Mouse (Mus musculus): ENCODE results near the gene Reln.

The Reln gene

DNA sequence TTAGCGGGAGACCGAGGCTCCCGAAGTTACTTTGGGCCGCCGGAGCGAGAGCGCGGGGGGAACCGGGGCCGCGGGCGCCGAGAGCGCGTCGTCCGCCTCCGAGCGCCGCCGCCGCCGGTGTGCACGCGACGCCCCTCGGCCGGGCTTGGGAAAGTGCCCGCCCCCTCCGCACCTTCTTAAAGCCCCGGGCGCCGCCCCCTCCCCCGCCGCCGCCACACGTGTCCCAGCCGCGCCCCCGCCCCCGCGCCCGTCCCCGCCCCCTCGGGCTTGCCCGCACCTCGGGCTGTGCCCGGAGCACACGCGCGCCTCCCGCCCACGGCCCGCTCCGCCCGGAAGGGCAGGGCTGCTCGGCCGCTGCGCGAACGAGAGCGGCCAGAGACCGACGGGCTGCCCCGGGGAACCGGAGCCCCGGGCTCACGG lies at the start of gene Reln:
Gene Reln, minus strand, starts transcription at position 147 of the 420 bp plus-strand sequence.
- in situ Hi-C loops (cut with MseI, MboI), result no loop called here

DNA sequence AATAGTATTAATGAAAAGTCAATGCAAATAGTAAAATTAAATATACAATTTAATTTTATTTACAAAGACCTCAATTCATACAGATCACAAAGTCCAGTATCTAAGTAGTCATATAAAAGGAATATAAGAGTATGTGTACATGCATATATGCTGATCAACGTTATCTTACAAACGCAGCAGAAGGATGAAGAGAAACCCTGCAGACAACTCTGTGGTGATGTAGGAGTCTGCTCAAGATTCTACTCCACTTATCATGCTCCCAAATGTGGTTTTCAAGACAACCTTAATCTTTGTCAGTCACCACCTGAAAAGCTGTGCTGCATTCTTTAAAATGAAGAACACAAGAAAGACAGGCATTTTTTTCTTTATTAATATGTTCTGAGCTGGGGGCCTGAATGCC lies 44.0 kb upstream of the Reln start:
- in situ Hi-C loops (cut with MseI, MboI), result no loop called here

DNA sequence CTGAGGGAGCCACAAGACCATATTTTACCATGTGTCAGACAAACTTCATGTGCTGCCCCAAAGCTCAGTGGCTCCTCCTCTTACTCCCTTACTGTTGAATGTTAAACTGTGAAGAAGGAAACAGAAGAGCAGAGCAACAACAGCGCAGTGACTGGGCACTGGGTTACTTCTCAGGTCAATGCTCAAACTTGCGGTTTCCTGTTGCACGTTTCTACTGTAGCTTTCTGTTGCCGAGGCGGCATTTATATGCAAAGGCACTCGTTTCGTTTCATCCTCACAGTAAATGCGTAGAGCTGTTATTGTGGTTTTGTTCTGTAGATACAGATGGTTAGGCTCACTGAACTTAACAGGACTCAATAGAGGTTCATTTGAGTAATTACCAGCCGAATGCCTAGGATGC lies 16.0 kb upstream of the Reln start:
- in situ Hi-C loops (cut with MseI, MboI), result no loop called here

DNA sequence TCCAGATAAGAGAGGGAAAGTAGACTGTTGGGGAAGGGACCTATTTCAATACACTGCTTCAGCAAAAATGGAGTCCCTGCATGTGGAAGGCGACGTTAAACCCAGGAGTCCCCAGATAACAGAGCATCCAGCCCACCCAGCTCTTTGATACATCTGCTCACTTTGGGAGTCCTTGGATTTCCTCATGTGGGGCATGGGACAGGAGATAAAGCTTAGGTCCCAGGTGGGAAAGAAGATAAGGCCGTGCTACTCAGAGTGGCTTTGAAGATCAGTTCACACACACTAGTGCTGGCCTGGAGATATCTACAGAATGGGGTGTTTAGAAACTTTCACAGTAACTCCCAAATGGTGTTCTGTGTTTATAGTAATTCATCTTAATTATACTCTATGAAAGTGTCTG lies 3.9 kb upstream of the Reln start:
- in situ Hi-C loops (cut with MseI, MboI), result no loop called here

DNA sequence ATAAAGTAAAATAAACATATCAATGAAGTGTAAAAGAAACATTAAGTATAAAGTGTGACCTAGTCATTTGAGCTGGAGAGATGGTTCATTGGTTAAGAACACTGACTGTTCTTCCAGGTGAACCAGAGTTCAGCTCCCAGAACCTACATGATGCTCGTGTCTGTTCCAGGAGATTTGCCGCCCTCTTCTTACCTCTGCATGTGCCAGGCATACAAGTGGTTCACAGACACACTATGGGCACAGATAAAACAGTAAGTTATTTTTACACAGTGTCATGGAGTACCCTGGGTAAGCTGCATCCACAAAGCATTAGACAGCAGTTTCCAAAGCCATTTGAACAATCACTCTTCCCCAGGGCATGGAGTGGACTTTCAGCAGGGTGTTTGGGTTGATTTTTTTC lies 3.2 kb upstream of the Reln start:
- in situ Hi-C loops (cut with MseI, MboI), result no loop called here

DNA sequence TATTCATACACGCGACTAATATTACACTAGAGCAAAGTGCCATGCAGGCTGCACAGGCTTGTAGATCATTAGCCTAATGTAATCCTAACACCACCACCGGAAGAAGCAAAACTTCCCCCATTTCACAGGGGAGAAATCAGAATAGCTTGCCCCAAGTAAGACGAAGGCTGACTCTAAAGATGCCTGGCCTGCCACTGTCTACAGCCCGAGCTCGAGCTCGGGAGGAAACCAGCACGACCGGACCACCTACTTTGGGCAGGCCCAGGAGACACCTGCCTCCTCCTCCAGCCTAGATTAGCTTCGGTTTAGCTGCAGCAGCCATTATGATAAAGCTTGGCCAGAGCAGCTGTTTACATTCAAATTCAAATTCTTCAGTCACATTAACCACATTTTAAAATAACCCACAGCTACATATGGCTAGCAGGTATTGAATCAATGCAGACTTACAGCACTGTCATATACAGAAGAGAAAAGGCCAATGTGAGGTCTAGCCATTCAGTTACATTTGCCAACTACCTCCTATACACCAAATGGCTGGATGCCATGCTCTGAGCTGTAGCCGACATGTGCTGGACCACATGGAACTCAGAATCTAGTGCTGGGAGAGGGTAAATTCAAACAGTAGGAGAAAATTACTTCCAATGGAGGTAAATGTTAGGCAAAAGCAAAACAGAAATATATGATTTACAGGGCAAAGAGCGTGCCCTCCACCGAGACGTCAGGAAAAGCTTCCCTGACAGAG lies 1.6 kb upstream of the Reln start:
- in situ Hi-C loops (cut with MseI, MboI), result no loop called here

DNA sequence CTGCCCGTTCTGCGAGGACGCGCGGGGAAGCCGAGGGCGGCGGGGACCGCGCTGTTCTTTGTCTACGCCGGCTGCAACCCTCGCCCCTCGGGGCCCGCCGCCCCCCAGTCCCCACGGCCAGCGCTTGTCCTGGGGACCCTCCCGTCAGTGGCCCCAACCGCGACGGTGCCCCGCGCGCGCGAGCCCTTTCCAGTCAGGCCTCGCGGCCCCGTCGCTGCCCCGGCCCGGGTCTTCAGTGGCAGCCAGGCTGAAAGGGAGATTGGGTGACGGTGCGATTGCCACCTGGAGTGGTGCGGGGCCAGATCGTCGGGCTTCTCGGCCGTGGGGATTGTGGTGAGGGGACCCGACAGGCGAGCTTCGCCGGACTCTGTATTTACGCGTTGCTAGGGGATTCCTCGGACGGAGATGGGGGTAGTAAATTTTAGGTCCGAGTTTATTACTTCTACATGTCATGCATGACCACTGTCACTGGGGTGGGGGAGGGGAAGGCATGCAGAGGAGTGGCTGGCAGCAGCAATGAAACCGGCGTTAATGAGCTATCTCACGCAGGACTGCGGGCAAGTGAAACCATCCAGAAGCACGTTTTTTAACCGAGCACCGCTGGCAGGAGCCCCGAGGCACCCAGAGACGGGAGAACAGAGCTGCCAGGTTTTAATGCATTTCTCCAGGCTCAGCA lies 612 bp upstream of the Reln start:
- in situ Hi-C loops (cut with MseI, MboI), result no loop called here

DNA sequence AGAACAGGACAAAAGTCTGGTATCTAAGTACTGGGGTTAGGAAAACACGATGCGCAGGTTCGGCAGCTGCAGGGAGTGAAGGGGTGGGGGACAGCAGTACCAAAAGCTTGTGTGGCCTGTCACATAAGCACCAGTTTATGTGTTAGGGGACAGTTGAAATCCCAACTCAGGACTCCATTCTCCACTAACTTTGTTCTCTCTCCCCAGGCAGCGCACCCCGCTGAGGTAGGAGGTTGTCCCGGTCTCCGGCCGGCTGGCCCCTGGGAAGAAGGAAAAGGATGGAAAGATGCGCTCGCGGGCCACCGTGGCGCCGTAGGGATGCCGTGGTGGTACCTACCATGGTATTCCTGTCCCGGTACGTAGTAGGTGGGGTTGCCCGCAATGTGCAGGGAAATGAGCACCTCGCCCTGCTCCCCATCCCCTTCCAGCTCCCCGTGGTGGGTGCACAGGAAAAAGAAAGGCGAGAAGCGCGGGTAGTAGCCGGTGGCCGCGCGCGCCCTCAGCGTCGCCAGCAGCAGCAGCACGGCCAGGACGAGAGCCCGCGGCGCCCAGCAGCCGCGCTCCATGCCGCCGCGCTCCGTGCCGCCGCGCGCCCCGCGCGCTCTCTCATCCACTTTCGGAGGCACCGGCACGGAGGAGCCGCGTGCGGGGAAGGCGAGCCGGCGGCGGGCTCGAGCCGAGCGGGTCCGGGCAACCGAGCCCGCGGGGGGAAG lies 503 bp downstream of the Reln start:
- in situ Hi-C loops (cut with MseI, MboI), result no loop called here

DNA sequence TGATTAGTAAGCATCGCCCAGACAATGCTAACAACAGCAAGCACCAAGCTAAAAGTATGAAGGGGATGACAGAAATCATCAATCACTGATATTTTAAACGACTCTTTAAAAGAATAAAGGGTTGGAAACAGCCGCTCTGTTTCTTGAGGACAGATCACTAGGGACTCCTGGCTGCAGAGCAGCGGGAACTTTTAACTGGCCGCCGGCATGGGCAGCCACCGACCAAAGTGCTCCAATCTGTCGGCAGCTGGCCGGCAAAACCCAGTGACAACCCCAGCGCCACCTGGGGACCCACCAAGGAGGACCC lies 1.0 kb downstream of the Reln start:
- in situ Hi-C loops (cut with MseI, MboI), result no loop called here

DNA sequence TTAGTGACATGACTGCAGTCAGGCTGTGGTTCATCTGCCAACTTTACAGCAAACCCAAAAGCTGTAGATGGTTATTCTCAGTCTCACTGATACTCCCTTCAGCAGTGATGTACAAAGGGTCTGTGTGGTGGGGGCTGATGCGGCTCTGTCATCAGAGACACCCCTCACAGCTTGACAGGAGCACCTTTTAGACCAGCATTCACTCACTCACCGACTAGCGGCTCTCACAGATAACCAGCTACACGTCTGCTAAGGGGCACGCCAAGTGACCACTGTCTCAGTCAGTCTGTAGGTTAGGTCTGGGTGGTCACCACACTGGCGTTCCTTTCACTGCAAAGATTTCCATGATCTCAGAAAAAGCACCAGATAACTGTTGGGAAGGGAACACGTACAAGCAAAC lies 2.0 kb downstream of the Reln start:
- in situ Hi-C loops (cut with MseI, MboI), result no loop called here

DNA sequence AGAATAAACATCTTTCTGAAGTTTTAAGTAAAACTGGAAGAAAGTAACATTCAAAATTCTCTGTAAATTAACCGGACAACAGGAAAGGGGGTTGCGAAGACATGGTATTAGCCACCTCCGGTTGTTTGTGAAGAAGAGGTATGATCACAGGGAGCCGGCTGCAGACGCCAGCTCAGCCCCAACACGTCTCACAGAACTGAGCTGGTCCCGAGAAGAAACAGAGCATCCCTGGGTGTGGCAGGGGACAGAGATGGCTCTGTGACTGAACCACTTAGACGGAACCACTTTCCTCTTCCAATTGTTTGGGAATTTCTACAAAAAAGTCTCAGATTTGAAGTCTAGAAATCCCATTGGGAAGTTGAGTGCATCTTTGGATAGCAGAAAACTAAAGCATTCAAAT lies 3.5 kb downstream of the Reln start:
- in situ Hi-C loops (cut with MseI, MboI), result no loop called here

DNA sequence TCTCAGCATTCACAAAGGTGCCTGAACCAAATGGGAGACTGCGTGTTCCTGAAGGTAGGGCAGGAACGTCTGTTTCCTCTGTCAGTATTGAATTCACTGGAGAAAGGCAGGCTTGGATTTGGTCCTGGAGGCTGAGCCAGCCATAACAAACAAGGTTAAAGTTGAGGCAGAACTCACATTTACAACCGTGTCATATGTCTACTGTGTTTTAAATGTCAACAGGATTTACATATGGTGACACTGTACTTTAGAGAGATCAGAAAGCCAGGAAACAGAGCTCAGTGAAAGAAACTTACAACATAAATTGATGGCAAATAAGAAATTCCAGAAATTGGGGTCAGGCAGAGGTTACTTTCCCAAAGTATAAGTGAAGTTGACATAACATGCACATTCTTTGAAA lies 9.1 kb downstream of the Reln start:
- in situ Hi-C loops (cut with MseI, MboI), result no loop called here

DNA sequence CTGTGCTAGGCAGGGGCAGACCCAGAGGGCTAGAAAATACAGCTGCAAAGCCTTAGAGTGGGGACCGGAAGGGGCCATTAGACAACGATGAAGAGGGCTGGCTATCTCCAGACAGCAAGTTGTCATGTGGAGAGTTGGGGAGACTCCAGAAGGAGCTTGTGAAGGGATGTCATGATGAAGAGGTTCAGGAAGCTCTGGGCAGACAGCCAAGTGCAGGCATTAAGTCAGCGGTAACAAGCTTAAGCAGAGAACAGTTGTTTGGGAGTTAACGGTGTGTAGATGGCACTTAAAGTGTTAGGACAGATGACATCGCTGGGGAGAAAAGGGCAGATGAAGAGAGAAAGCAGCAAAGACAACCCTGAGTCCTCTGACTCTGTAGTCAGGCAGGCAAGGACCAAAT lies 13.7 kb downstream of the Reln start:
- in situ Hi-C loops (cut with MseI, MboI), result no loop called here

DNA sequence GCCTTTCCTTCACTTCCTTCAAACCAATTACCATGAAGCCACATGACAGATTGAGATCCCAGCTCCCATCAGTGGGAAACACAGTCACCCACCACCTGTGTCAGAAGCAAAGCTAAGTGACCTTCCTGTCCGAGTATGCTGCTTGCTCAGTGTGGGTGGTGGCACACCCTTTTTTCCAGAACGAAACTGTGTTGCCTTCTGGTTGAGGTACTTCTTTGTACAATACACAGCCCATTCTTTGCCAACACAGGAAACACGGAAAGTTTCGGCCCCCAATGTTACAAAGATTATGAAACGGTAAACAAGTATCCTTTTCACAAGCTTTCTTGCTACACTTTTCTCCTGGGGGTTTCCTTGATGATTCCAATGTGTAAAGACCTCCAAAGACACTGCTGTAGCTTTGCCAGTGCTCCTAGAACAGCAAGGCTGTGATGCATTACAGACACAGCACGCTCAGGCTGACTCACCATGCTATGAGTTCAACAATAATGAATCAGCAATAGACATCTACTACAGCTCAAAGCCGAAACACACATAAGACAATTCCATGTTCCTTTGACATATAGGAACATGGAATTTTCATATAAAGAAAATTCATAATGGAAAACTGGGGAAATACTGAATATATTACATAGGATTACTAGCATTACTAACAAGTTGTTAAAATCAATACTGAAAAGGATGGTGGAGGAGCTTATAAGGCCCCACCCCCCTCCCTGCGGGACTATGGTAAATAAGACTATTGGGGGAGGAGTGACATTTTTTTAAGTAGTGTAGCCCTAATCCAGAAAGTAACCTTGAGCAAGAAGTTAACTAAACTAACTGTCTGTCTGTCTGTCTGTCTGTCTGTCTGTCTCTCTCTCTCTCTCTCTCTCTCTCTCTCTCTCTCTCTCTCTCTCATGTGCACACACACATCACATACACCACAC lies 15.8 kb downstream of the Reln start:
- in situ Hi-C loops (cut with MseI, MboI), result loop anchor here in 1 of 2 experiments (10.0 kb wide), 1 partner anchor 344 kb away; no protein-coding TSS in a partner anchor

DNA sequence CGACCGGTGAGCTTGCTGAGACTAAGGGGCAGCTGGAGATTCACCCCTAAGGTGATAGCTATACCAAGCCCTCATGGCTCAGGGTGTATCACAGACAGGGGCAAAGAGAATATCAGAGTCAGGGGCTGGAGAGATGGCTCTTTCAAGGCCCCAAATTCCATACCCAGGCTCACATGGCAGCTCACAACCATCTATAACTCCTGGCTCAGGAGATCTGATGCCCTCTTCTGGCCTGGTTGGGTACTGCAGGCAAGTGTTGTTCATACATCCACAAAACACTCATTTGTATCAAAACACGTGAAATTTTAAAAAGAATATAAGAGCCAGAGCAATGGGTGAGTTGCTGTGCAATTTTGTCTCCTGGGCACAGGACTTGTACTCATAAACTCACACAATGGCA lies 17.3 kb downstream of the Reln start:
- in situ Hi-C loops (cut with MseI, MboI), result loop anchor here in 1 of 2 experiments (10.0 kb wide), 1 partner anchor 342 kb away; no protein-coding TSS in a partner anchor

DNA sequence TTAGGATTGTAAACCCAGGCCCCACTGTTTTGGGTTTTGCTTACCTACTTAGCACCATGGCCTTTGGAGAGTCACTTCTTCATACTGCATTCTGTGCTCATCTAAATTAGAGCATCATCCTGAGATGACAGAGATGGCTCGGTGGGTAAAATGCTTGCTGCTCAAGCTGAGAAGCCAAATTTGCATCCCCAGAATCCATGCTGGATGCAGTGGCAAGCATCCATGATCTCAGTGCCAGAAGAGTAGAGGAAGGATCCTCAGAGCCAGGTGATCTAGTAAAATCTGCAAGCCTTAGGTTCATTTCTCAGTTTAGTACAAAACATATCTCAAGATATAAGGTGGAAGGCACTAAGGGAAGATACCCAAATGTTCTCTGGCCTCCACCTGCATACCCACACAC lies 20.7 kb downstream of the Reln start:
- in situ Hi-C loops (cut with MseI, MboI), result loop anchor here in 1 of 2 experiments (10.0 kb wide), 1 partner anchor 339 kb away; no protein-coding TSS in a partner anchor

DNA sequence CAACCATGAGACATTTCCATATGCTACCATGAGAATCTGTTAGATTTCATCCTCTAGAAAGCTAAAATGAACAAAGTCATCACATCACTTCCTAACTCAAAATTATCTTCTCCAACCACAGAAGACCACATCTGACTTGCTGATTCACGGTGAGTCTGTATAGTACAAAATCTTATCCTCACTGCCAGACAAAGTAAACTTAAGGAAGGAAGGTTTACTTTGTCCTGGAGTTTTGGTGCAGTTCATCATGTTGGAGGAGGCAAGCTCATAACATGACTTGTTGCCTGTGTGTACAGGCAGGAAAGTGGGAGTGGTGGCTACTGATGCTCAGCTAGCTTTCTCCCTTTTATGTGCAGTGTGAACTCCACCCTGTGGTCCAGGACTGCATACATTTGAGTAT lies 26.7 kb downstream of the Reln start:
- in situ Hi-C loops (cut with MseI, MboI), result loop anchor here in 1 of 2 experiments (10.0 kb wide), 1 partner anchor 333 kb away; no protein-coding TSS in a partner anchor

DNA sequence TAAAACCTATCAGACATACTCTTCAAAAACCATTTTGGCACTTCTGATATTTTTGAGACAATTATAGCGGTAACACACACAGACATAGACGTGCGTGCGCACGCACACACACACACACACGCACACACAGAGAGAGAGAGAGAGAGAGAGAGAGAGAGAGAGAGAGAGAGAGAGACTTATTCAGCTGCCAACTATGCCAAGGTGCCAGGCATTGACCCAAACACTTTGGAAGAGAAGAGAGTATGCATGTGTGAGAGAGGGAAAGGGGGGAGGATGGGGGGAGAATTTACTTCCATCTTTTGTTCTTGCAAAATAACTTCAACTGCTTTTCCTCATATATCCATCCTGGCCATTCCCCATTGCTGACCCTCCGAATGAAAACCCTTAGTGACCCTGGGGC lies 28.0 kb downstream of the Reln start:
- in situ Hi-C loops (cut with MseI, MboI), result loop anchor here in 1 of 2 experiments (10.0 kb wide), 1 partner anchor 332 kb away; no protein-coding TSS in a partner anchor

DNA sequence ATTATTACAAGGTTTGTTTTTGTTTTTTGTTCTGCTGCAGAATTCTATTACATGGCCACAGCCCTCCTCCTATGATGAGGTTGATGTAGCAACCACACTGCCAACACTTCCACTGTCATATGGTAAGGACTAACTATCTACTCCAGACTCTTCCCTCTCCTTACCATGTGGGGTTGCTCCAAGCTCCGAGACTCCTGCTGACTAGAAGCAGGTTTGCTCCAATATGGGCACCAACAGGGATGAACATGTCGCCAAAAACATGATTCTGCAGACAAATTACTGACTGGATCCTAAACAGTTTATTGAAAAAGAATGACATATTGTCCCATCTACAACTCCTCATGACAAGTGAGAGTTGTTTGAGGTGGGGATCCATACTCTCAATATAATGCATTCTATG lies 28.5 kb downstream of the Reln start:
- in situ Hi-C loops (cut with MseI, MboI), result loop anchor here in 1 of 2 experiments (10.0 kb wide), 1 partner anchor 331 kb away; no protein-coding TSS in a partner anchor

DNA sequence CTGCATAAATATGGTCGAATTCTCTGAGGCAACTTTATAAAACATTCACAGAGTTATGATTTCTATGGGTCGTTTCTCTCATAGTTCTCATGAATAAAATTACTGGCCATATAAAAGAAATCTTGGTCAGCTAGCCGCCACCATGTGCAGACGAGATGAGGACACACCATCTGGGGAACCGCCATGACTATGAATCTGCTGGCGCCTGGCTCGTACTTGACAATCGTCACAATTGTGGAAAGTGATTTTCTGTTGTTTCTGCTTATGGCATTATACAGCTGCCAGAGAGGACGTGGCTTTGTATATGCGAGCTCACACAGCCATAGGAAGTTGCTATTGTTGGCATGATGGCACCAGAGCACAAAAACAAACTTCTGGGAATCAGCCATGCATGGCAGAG lies 31.5 kb downstream of the Reln start:
- in situ Hi-C loops (cut with MseI, MboI), result loop anchor here in 1 of 2 experiments (10.0 kb wide), 1 partner anchor 328 kb away; no protein-coding TSS in a partner anchor

DNA sequence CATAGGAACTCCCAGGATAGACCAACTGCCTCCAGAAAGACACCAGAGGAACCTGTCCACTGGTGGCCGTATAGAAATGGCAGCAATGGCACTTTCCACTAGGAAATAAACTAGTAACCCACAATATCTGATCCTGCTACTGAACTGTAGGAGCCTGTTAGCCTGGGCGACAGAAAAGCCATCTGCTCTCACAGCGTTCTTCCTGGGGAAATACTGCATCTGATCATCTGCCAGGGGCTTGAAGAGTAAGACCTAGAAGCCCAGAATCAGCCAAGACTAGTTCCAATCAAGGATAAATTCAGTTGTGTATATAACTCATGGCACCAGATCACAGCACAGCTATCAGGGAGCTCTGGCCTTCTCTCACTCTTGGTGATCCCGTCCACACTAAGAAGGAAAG lies 33.5 kb downstream of the Reln start:
- in situ Hi-C loops (cut with MseI, MboI), result loop anchor here in 1 of 2 experiments (10.0 kb wide), 1 partner anchor 326 kb away; no protein-coding TSS in a partner anchor

Measured in mouse trophoblast stem cell (cell line).